Mouse (Mus musculus) embryonic facial prominence, embryonic 10.5 days (tissue): ENCODE measurements around the gene Vmn1r230. TPM values are rescaled to one million over a fixed set of nuclear protein-coding genes. Genes with fewer than 3 reads are reported as not detected.

Experiments used
- DNase-seq: peaks from one replicate; pipeline ENCODE4 v3.0.0-alpha.2; 2017; ENCODE audit warnings: low spot score
- H3K27ac ChIP-seq: fragments of 300-500 bp; sonication (generic); replicated peaks from 2 replicates; pipeline ENCODE4 v1.5.1; 2016; ENCODE audit warnings: mild to moderate bottlenecking
- H3K27me3 ChIP-seq: fragments of 300-500 bp; sonication (generic); replicated peaks from 2 replicates; pipeline ENCODE4 v1.6.1; 2016; ENCODE audit warnings: low read depth, mild to moderate bottlenecking; ENCODE audit not compliant: poor library complexity, severe bottlenecking
- H3K36me3 ChIP-seq: fragments of 300-500 bp; sonication (generic); replicated peaks from 2 replicates; pipeline ENCODE4 v1.6.1; 2016; ENCODE audit warnings: mild to moderate bottlenecking, moderate library complexity
- H3K4me1 ChIP-seq: fragments of 300-500 bp; sonication (generic); 2 replicates; pipeline ENCODE4 v1.6.1; 2016
- H3K4me3 ChIP-seq: fragments of 300-500 bp; sonication (generic); 2 replicates; pipeline ENCODE4 v1.5.1; 2016; ENCODE audit warnings: mild to moderate bottlenecking, moderate library complexity
- H3K9me3 ChIP-seq: fragments of 300-500 bp; sonication (generic); 2 replicates; pipeline ENCODE4 v1.6.1; 2016; ENCODE audit warnings: mild to moderate bottlenecking
- WGBS: fragments of 180-500 bp; shearing (Covaris S2); methylation state at CpG from one replicate; pipeline ENCODE4 v1.1.7; 2016; 5-methylcytosine and 5-hydroxymethylcytosine counted together
- polyA plus RNA-seq: library from polyadenylated mRNA; unstranded; fragments of >200 nt; fragmentation: Nextera tagmentation; extraction: Ambion mirVana; gene quantifications from 2 replicates; pipeline ENCODE4 v1.2.1, GENCODE M21; 2016

Vmn1r230 gene
- polyA plus RNA-seq, result not detected in 2 replicates

GRCm38 (mm10) chr17:20840144-20840543 lies at the start of gene Vmn1r230:
TSS of gene Vmn1r230 (plus strand) at chr17:20840444.
- no peak for DNase-seq
- no peak within 1 kb of the TSS for H3K4me3 ChIP-seq
- WGBS, result 22% methylated on average over 1 of the region's 1 CpGs

GRCm38 (mm10) chr17:20811255-20811654 lies 29.0 kb upstream of the Vmn1r230 start, which contains the start of gene Vmn1r229:
TSS of gene Vmn1r229 (plus strand) at chr17:20811555.
- Histone ChIP-seq H3K27me3 (no peaks in the 10 kb centered on the region), H3K4me3 (no peak within 1 kb of the TSS), H3K9me3 (peaks cover 10% of the 10 kb centered on the region), H3K27ac (no peak within 1 kb of the TSS), H3K36me3 (no peaks in the 10 kb centered on the region), H3K4me1 (no peaks in the 10 kb centered on the region)
- DNase-seq, result no peak
- WGBS, result 63% methylated on average over 1 of the region's 1 CpGs

More at GRCm38 (mm10) chr17:20840144-20840543, at the start of gene Vmn1r230:
- H3K9me3 ChIP-seq, result peaks cover 15% of the 10 kb centered on the region; the same call in 1 of the 2 replicates
- no peaks in the 10 kb centered on the region for H3K27me3 ChIP-seq
- H3K27ac ChIP-seq, result no peak within 1 kb of the TSS
- no peaks in the 10 kb centered on the region for H3K4me1 ChIP-seq
- no peaks in the 10 kb centered on the region for H3K36me3 ChIP-seq

Other genes starting within 250 kb of the Vmn1r230 start
- gene Vmn2r110, start 244.0 kb upstream of the Vmn1r230 start, polyA plus RNA-seq, result 0.04 and 0.05 TPM in 2 replicates
- not detected in 2 replicates for gene Fpr-rs3, start 215.6 kb upstream of the Vmn1r230 start, polyA plus RNA-seq
- gene Vmn1r226, start 157.6 kb upstream of the Vmn1r230 start, polyA plus RNA-seq, result not detected in 2 replicates
- gene Vmn1r227, start 110.6 kb upstream of the Vmn1r230 start, polyA plus RNA-seq, result not detected in 2 replicates
- gene Vmn1r228, start 54.3 kb upstream of the Vmn1r230 start, polyA plus RNA-seq, result not detected in 2 replicates
- 0.01 TPM in 1 of 2 replicates, not detected in the other for gene Vmn1r229, start 28.9 kb upstream of the Vmn1r230 start, polyA plus RNA-seq
- not detected in 2 replicates for gene Vmn1r231, start 64.6 kb downstream of the Vmn1r230 start, polyA plus RNA-seq
- gene Vmn1r232, start 79.3 kb downstream of the Vmn1r230 start, polyA plus RNA-seq, result not detected in 2 replicates
- 440 and 446 TPM in 2 replicates for gene Ppp2r1a, start 104.9 kb downstream of the Vmn1r230 start, polyA plus RNA-seq
- gene Vmn1r233, start 156.0 kb downstream of the Vmn1r230 start, polyA plus RNA-seq, result not detected in 2 replicates
- 18.0 and 18.1 TPM in 2 replicates for gene Zfp160, start 168.5 kb downstream of the Vmn1r230 start, polyA plus RNA-seq